Mouse (Mus musculus) stomach, postnatal 0 days (tissue): ENCODE data around the gene Prima1.

ENCODE experiments used
- CTCF ChIP-seq: IDR thresholded peaks from 2 replicates; pipeline ENCODE4 v1.5.1; 2016; ENCODE audit warnings: antibody characterized with exemption, low read depth, mild to moderate bottlenecking, moderate library complexity
- EP300 ChIP-seq: optimal IDR thresholded peaks from 2 replicates; pipeline ENCODE3; 2016; ENCODE audit warnings: antibody characterized with exemption

GRCm38 (mm10) chr12:103213591-103213990 lies 28.4 kb downstream of the Prima1 start:
- no peak for TF ChIP-seq CTCF
- TF ChIP-seq EP300: no peak
